8 mouse cellular contexts compared by ENCODE assay signal in genomic region chr5:24623986-24624821, GRCm38 (mm10). TPM values are rescaled to one million over a fixed set of nuclear protein-coding genes. Genes with fewer than 3 reads are reported as not detected.
DNase-seq lines count a peak whose midpoint lies in the region; ATAC-seq and TF ChIP-seq lines count a peak whose summit lies in the region.

Smarcd3 (minus strand) TSS chr5:24624411.

- TF ChIP-seq CTCF in cerebellum, adult 2 months (IDR thresholded peaks at IDR 0.05; ENCODE audit: borderline replicate concordance, insufficient read depth, low read depth, low read length): no peak

- intact Hi-C loops in heart, postnatal 36 days (cut with DNase I): no loop called here

- DNase-seq in adrenal gland, adult 18-20 months (ENCODE audit: low spot score in 2 of 2): peak in 1 of 2 experiments; percentile 48
- peak; percentile 96 to 97 for DNase-seq in cerebellum, adult 2 months
- peak; percentile 57 for DNase-seq in forelimb bud, embryonic 11.5 days (ENCODE audit: low read depth, low spot score)
- DNase-seq in heart, postnatal 36 days: peak; percentile 25 to 26
- DNase-seq in layer of hippocampus, postnatal 10 days (ENCODE audit: low spot score in 2 of 2): peak; percentile 76 to 84
- peak; percentile 94 for DNase-seq in midbrain, embryonic 11.5 days (ENCODE audit: low spot score, missing footprints)
- DNase-seq in telencephalon, adult 2 months (ENCODE audit: low read depth, low spot score): peak; percentile 73

- peak within 1 kb of the TSS; percentile 80 for H3K27ac ChIP-seq in cerebellum, adult 2 months (ENCODE audit: insufficient read depth, low read length)
- H3K27ac ChIP-seq in midbrain, embryonic 11.5 days (ENCODE audit: low read depth, low read length): no peak within 1 kb of the TSS

- H3K36me3 ChIP-seq in midbrain, embryonic 11.5 days (ENCODE audit: control insufficient read depth, insufficient read depth, low read length): no peaks in the 10 kb centered on the region

- peak; percentile 49; the same call in 1 of the 2 replicates for TF ChIP-seq POLR2A in cerebellum, adult 2 months (IDR thresholded peaks at IDR 0.05; ENCODE audit: borderline replicate concordance, insufficient read depth, low read length)

- 3% methylated on average over 36 of the region's 37 CpGs for WGBS in cerebellum, adult 2 months
- WGBS in midbrain, embryonic 11.5 days: 3% methylated on average over 35 of the region's 37 CpGs

- peaks cover 30% of the 10 kb centered on the region for H3K4me1 ChIP-seq in cerebellum, adult 2 months (ENCODE audit: control insufficient read depth, insufficient read depth, low read length)
- peaks cover 10% of the 10 kb centered on the region for H3K4me1 ChIP-seq in midbrain, embryonic 11.5 days (ENCODE audit: control insufficient read depth, insufficient read depth, low read length)

- no peaks in the 10 kb centered on the region for H3K27me3 ChIP-seq in cerebellum, adult 2 months (ENCODE audit: control insufficient read depth, insufficient read depth, low read length)
- H3K27me3 ChIP-seq in midbrain, embryonic 11.5 days (ENCODE audit: control insufficient read depth, insufficient read depth, low read length): peaks cover 2% of the 10 kb centered on the region

- H3K4me2 ChIP-seq in midbrain, embryonic 11.5 days: peak within 1 kb of the TSS; percentile 62

- no peaks in the 10 kb centered on the region for H3K9me3 ChIP-seq in midbrain, embryonic 11.5 days (ENCODE audit: control insufficient read depth, low read length)

- H3K9ac ChIP-seq in midbrain, embryonic 11.5 days (ENCODE audit: low read length): peak within 1 kb of the TSS; percentile 50

- peak; percentile 85 for ATAC-seq in midbrain, embryonic 11.5 days (ENCODE audit: low FRiP score)
- ATAC-seq in inflammation-experienced regulatory T-cells, adult 6 months: no peak

- peak within 1 kb of the TSS; percentile 71 for H3K4me3 ChIP-seq in cerebellum, adult 2 months (replicated peaks; ENCODE audit: insufficient read depth, low read depth, low read length)
- peak within 1 kb of the TSS; percentile 33 for H3K4me3 ChIP-seq in midbrain, embryonic 11.5 days (ENCODE audit: low read depth, low read length)

RNA-seq across cellular contexts. Expression of gene Smarcd3, which starts in this region (rescaled TPM):
- 10 to 100 TPM; 15.2 to 17.2 TPM for total RNA-seq in adrenal gland, adult 18-20 months (2021)
- 89.9 and 102 TPM in 2 replicates for polyA plus RNA-seq in cerebellum, adult 2 months (2012; rRNA removed)
- total RNA-seq in heart, postnatal 36 days (2021): 10 to 100 TPM; 63.2 to 64.5 TPM
- 100 to 1,000 TPM; 136 to 148 TPM for total RNA-seq in layer of hippocampus, postnatal 10 days (2021)
- polyA plus RNA-seq in midbrain, embryonic 11.5 days (2014; fragmentation: Nextera tagmentation; extraction: Ambion mirVana): 56.8 and 60.2 TPM in 2 replicates
- polyA plus RNA-seq in inflammation-experienced regulatory T-cells, adult 6 months (2017; shearing (Covaris generic)): 1 to 10 TPM in 1 of 3 experiments, under 1 TPM in 2; 0.50 to 1.9 (median 0.69) TPM

Comparison
In these comparisons a context has a peak if more than half of its experiments do, and no peak if none do; other contexts are left out.
1. RNA of gene Smarcd3 (polyA plus RNA-seq): 89.9 to 102 TPM in cerebellum, adult 2 months and 56.8 to 60.2 TPM in midbrain, embryonic 11.5 days; 0.50 to 1.9 TPM in inflammation-experienced regulatory T-cells, adult 6 months; every median in the first group is over 10 times any median in the second.